Mouse (Mus musculus): ENCODE measurements around the gene Chaf1a.
"Not testable (repeated sequence)": the region's sequence is repeated elsewhere in the genome, so short reads cannot be mapped to it uniquely, and the experiment has no call there.

Chaf1a gene

GRCm38 (mm10) chr17:56038583-56039261, 1.5 kb upstream of the Chaf1a start:
- peak; percentile 43 for DNase-seq (ENCODE audit: low read depth)

DNA sequence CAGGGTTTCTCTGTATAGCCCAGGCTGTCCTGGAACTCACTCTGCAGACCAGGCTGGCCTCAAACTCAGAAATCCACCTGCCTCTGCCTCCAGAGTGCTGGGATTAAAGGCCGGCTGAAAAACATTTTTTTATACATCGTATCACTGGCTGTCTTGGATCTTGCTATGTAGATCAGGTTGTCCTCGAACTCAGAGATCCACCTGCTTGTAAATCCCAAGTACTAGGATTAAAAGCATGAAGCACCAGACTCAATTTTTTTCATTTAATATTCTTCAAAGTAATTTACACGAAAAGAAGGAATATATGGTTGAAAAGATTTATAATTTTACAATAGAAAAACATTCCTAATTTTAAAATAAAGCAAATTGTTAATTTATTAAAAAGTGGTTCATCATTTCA, 894 bp upstream of the Chaf1a start:
- no peak for DNase-seq (ENCODE audit: low read depth)

GRCm38 (mm10) chr17:56040857-56041163, 571 bp downstream of the Chaf1a start:
- DNase-seq (ENCODE audit: low read depth): peak; percentile 42

GRCm38 (mm10) chr17:56051369-56051768, 11.1 kb downstream of the Chaf1a start:
- no peak for DNase-seq (ENCODE audit: low read depth)

- DNase-seq (ENCODE audit: low read depth): no peak
Measured at GRCm38 (mm10) chr17:56054938-56055337, 14.7 kb downstream of the Chaf1a start.

GRCm38 (mm10) chr17:56055945-56056678, 15.9 kb downstream of the Chaf1a start:
- DNase-seq (ENCODE audit: low read depth): no peak

GRCm38 (mm10) chr17:56057381-56058120, 17.3 kb downstream of the Chaf1a start:
- no peak for DNase-seq (ENCODE audit: low read depth)

- no peak for DNase-seq (ENCODE audit: low read depth)
Measured at GRCm38 (mm10) chr17:56062081-56062480, 21.8 kb downstream of the Chaf1a start.

DNA sequence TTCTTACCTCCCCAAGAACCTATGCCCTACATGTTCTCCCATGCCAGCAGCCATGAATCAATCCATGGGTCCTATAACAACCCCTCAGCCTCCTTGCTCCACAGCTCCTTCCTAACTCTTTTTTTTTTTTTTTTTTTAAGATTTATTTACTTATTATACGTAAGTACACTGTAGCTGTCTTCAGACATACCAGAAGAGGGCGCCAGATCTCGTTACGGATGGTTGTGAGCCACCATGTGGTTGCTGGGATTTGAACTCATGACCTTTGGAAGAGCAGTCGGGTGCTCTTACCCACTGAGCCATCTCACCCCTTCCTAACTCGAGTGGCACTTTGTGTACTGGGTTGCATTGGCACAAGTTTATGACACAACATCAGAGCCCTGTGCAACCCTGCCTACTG, 25.5 kb downstream of the Chaf1a start:
- not testable (repeated sequence) for DNase-seq (ENCODE audit: low read depth)

- DNase-seq (ENCODE audit: low read depth): peak; percentile 31
Measured at GRCm38 (mm10) chr17:56066451-56066850, 26.2 kb downstream of the Chaf1a start.

DNA sequence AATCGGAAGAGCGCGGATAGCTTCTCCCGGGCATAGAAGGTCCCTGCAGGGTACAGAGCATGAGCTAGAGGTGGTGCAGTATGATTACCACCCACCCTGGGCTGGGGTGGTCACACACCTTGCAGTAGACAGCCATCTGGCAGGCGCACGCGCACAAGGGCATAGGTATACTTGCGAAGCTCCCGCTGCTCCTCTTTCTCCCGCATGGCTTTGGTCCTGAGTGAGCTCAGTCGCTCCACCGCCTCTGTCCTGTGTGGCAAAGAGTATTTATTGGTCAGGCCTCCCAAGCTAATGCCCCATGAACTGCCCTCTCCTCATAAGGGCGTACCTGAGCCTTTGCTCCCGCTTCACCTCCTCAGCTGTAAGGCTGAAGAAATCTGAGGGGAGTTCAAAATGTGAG, 28.8 kb downstream of the Chaf1a start:
- no peak for DNase-seq (ENCODE audit: low read depth)

DNA sequence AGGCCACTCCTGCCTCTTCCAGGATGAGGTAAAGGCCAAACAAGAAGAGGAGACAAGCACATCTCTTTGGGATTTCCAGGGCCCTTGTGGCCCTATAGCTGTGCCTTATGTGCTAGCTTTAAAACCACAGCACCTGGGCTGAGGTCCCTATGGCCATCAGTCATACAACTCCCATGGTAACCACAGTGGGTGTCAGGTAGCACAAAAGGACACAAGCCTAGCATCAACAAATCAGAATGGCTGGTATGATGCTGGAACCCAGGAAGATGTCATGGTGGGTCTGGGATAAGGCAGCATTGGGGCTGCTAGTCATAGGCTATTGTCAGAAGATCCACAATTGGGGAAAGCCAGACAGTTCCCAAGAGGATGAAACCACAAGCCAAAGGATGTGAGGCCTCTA, 30.9 kb downstream of the Chaf1a start:
- no peak for DNase-seq (ENCODE audit: low read depth)

DNA sequence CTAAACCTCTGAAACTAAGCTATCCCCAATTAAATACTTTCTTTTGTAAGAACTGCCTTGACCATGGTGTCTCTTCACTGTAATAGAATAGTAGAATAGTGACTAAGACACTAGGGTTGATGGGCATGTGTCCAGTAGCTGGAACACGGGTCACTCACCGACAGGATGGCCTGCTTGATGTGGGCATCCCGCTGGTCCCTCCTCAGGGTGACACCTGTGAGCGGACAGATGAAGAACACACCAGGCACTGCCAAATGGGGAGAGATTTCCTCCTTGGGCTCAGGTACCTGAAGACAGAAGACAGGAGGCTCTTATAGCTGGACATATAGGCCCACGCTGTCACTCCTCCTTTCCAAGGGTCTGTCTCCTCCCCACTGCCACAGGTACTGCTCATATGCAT, 32.0 kb downstream of the Chaf1a start:
- DNase-seq (ENCODE audit: low read depth): no peak

GRCm38 (mm10) chr17:56074097-56074826, 34.0 kb downstream of the Chaf1a start:
- DNase-seq (ENCODE audit: low read depth): peak; percentile 98

DNA sequence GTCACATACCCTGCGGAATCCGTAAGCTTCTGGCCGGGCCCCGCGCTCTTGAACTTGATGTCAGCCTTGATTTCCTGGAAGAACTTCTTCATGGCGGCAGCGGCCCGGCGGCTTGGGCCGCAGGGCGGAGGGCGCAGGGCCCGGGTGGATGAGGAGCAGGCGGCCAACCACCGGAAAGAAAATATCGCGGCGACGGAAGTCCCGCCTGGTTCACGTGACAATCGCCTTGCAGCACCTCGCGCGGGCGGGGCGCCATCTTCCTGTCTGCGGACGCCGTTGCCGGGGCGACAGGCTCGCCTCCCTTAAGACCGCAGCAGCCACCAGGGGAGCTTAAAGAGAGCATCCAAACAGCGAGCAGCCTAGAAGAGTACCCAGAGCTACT, 34.6 kb downstream of the Chaf1a start, which contains the start of gene Ubxn6:
TSS of gene Ubxn6 (minus strand) at position 202 of the 382 bp plus-strand sequence.
- peak; percentile 99 for DNase-seq (ENCODE audit: low read depth)

DNA sequence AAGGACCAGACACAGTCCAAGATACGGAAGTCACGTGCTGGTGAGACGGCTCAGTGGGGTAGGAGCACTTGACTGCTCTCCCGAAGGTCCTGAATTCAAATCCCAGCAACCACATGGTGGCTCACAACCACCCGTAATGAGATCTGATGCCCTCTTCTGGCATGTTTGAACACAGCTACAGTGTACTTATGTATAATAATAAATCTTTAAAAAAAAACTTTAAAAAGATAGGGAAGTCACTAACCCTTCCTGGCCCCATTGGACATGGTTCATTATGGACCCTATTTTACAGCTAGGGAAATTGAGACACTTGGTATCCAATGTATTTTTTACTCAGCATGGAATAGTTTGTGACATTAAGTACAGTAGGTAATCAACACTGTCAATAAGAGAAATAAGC, 37.3 kb downstream of the Chaf1a start:
- no peak for DNase-seq (ENCODE audit: low read depth)

DNA sequence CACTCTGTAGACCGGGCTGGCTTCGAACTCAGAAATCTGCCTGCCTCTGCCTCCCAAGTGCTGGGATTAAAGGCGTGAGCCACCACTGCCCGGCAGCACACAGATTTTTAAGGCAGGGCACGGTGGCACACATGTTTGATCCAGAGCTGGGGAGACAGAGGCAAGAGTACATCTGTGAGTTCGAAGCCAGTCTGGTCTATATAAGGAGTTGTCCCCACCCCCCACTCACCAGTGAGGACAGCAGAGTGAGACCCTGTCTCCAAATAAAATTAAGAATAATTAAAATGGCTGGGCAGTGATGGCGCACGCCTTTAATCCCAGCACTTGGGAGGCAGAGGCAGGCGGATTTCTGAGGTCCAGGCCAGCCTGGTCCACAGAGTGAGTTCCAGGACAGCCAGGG, 38.1 kb downstream of the Chaf1a start:
- DNase-seq (ENCODE audit: low read depth): not testable (repeated sequence)

DNA sequence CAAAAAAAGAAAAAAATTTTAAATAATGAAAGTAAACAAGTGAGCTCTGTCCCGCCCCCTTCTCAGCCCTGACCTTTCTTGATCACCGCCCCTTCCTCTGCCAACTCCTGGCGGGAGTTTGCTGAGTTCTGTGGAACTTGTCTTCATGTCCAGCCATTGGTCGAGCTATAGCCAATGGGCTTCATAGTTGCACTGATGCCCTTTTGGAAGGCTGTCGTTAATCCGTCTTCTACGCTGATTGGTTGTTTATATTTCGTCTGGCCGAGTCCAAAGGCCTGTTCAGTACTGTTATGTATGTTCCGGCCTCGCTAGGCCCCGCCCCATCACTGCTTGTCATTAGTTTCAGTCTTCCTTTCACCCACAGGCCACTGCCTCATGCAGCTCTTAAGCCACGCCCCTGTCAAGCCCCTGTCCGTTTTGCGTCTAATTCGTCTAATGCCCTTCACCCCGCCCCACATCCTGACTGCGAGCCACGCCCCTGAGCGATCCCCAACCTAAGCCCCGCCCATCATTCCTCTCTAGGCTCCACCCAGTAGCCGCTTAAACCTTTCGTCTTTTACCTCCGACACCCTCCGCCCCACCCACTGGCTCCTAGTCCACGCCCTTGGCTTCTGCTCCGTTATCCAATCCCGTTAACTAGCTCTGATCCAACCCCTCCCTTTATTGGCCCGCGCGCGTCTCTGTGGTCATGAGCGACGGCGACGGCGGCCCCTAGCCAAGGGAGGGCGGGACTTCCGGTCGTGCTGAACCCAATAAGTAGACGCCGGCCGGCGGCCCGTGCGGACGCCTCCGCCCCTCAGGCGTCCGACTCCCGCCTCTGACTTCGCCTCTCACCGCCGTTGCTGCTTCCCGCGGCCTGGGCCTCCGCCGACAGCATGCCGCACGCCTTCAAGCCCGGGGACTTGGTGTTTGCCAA, 38.9 kb downstream of the Chaf1a start, which contains the start of gene Hdgfl2:
TSS of gene Hdgfl2 (plus strand) at position 755 of the 916 bp plus-strand sequence.
- DNase-seq (ENCODE audit: low read depth): peak; percentile 100

DNA sequence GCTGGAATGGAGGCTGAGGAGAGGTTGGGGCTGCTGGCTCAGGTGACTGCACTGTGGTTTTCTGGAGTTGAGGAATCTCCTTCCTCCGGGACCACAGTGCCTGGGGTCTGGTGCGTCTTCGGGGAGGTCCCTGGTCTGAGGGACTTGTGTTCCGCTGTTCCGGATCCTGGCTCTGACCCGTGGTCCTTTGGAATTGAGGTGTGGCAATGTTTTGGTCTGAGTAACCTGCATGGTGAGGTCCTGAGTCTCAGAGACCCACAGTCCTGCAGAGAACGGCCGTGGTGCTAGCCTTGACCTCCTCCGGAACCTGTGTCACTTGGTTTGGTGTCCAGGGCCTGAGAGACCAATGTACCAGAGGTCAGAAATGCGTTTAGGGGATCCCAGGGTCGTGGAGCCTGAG, 39.7 kb downstream of the Chaf1a start:
- DNase-seq (ENCODE audit: low read depth): no peak

DNA sequence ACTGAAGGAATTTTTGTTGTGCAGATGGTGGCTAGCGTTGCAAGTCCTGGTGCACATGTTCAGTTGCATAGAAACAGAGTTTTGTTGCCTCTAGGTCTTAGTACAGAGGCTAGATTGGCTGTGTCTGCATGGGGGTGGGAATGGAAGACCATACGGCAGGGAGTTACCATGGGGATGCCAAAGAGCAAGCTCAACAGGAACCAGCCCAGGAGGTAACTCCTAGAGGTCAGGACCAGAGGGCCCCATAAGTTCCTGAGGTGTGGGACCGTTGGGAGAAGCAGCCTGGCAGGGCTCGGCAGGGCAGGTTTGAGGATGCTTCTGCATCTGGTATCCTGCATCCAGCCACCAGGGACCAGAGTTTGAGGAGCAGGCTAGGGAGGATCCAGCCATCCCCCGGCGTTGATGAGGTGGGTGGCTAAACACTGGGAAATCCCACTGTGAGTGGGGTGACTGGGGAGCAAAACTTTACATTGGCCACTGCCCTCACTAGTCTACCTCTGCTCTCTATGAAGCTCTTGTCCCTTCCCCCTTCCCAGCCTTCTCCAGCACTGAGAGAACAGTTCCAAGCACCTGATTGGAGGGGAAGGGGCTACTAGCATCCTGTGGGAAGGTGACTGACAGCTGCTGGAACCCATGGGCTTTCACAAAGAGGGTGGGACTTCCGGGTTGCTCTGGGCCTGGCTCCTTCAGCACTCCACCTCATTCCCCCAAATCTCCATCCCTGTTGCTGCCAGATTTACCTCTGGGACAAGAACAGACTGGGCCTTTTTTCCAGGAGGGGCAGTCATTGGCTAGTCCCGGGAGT, 40.7 kb downstream of the Chaf1a start:
- peak; percentile 92 for DNase-seq (ENCODE audit: low read depth)
